Mouse (Mus musculus) embryo, embryonic 11 days (tissue): ENCODE results near the gene Eif4h.

Source experiments
- DNase-seq: peaks from one replicate; pipeline ENCODE4 v3.0.0-alpha.2; 2015

Eif4h gene

DNA sequence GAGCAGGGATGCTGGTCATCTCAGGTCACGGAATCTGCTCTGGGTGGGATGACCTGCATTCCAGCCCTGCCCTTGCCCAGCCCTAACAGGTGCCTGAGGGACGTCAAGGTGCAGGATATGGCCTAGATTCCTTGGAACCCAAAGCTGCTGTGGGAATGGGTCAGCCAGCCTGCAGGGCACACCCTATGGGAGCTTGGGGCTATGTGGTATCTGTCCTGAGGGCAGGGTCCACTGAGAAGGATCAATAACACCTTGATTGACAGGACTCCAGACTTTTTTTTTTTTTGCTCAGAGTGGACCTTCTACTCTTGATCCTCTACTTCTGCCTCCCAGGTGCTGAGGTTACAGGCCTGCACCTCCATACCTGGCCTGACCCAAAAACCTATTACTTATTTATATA, 8.1 kb upstream of the Eif4h start:
- no peak for DNase-seq

DNA sequence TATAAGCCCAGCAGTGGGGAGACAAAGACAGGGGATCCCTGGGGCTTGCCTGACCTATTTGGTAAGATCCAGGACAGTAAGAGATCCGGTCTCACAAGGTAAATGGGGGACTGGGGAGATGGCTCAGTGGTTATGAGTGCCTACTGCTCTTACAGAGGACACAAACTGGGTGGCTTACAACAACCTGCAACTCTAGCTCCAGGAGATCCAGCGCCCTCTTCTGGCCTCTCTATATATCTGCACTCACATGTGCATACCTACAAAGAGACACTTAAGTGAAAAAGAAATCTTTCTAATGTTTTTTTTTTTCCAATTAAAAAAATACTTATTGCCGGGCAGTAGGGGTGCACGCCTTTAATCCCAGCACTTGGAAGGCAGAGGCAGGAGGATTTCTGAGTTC, 7.2 kb upstream of the Eif4h start:
- no peak for DNase-seq

DNA sequence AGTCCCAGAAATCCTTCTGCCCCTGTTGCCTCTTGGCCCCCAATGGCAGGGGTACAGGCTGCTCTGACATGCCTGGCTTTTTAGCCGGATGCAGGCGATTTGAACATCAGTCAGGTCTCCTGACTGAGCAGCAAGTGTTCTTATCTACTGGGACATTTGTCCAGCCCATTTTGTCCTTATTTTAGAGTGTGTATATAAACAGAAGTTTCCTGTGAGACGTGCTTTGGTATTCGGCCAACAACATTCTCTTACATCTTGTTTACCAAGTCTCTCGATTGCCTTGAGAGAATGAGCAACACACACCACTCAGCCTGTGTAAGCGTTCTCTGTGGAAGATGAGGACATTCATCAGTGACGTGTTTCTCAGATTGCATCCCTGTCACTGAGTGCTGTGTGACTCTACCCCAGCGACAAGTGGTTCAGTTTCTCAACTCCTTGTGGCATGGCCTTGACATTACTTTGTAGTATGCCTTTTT, 5.4 kb upstream of the Eif4h start:
- DNase-seq = no peak

GRCm38 (mm10) chr5:134644121-134644520, 4.8 kb upstream of the Eif4h start:
- no peak for DNase-seq

- no peak for DNase-seq
Observed at GRCm38 (mm10) chr5:134640371-134640770, 1.1 kb upstream of the Eif4h start.

- no peak for DNase-seq
Observed at GRCm38 (mm10) chr5:134638461-134639268, 625 bp downstream of the Eif4h start.

GRCm38 (mm10) chr5:134637820-134638367, 1.4 kb downstream of the Eif4h start:
- no peak for DNase-seq

- no peak for DNase-seq
Observed at GRCm38 (mm10) chr5:134632841-134633240, 6.4 kb downstream of the Eif4h start.

- DNase-seq = no peak
Observed at GRCm38 (mm10) chr5:134630835-134631234, 8.5 kb downstream of the Eif4h start.

DNA sequence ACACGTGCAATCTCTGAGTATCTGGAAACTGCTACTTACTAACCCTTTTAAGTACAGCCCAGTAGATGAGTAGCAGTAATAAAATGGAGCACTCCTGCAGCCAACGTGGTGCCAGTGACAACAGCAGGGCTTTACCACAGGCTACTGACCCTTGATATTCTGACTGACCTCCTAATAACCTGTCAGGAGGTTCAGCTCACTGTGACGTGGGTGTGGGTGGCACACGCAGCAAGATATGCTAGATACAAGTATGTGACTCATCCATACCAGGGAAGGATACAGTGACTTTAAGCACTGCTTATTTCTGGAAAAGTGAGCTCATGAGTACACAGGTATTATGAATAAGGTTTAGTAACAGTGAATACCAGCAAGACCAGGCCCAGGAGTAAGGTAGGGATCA, 9.8 kb downstream of the Eif4h start:
- no peak for DNase-seq

- DNase-seq = no peak
Observed at GRCm38 (mm10) chr5:134622069-134622468, 17.2 kb downstream of the Eif4h start.

DNA sequence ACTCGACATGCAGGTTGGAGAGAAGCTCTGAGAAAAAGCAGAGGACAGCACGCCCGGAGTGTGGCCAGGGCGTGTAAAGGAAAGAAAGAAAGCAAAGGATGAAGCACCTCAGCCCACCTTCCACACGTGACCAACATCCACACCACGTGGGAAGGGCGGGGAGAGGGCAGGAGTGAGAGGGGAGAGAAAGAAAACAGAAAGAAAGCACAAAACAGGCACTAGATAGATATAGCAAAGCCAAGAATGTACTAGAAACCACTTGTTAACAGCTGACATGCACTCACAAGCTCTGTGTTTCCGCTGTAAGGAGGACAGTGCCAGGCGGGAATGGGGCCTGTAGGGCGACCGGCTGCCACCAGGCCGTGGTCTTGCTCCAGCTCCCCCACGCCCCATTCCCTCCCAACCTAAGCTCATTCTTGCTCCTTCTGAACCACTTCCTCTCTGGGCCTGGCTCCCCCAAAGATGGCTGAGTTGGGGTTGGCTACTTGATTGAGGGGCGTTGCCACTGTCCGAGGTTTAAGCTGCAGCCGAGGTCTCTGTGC, 18.1 kb downstream of the Eif4h start:
- DNase-seq = no peak

- no peak for DNase-seq
Observed at GRCm38 (mm10) chr5:134620457-134620856, 18.8 kb downstream of the Eif4h start.

DNA sequence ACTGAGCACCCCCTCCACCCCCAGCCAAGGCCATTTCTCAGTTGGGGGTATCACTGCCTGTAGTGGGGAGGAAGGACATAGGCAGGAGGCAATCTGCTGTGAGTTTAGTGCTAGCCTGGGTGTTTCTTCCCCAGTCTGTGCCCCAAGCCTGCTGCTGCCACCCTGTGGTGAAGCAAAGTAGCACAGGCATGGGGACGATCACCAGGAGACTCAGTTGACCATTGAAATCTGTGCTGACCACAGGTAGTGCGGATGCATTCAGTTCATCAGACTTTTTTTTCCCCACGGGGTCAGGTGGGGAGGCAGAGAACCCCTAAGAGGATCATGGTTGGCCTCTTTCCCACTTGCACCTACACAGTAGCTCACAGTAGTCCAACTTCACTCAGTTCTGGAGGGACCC, 22.2 kb downstream of the Eif4h start:
- DNase-seq = peak; percentile 35

DNA sequence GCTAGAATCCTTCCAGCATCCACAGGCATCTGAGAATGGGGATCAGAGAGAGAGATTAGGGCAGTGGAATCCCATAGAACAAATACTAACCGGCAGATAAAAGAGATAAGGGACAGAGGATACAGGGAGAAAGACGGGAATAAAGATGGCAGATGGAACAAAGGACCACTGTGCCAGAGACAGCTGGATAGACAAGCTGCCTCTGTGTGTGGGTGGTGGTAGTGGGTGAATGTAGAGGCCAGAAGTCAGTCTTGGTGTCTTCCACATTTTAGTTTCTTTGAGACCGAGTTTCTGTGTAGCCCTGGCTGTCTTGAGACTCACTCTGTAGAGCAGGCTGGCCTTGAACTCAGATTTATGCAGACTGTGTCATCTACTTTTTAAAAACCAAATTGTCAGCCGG, 23.5 kb downstream of the Eif4h start:
- no peak for DNase-seq

- no peak for DNase-seq
Observed at GRCm38 (mm10) chr5:134615380-134615779, 23.9 kb downstream of the Eif4h start.

- no peak for DNase-seq
Observed at GRCm38 (mm10) chr5:134614802-134615201, 24.5 kb downstream of the Eif4h start, which contains the start of gene Lat2. TSS of gene Lat2 (minus strand) at chr5:134615025.

DNA sequence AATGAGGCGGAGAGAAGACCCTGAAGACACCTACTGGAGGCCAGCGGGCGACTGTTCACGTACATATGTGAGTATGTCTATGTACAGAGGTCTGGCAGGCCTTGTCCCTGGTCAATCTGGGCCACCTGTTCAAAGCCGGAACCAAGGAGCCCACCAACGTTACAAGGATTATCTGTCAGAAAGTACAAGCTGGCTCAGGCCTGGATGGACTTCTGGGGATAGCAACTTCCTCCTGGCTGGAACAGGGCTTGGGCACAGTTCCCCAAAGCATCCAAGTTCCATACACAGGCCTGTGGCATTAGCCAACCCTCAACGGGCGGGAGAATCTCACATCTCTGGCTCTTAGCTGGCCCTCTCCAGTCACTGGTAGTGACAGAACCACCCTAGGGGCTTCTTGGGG, 25.0 kb downstream of the Eif4h start:
- DNase-seq = no peak

- no peak for DNase-seq
Observed at GRCm38 (mm10) chr5:134613727-134614126, 25.6 kb downstream of the Eif4h start.

DNA sequence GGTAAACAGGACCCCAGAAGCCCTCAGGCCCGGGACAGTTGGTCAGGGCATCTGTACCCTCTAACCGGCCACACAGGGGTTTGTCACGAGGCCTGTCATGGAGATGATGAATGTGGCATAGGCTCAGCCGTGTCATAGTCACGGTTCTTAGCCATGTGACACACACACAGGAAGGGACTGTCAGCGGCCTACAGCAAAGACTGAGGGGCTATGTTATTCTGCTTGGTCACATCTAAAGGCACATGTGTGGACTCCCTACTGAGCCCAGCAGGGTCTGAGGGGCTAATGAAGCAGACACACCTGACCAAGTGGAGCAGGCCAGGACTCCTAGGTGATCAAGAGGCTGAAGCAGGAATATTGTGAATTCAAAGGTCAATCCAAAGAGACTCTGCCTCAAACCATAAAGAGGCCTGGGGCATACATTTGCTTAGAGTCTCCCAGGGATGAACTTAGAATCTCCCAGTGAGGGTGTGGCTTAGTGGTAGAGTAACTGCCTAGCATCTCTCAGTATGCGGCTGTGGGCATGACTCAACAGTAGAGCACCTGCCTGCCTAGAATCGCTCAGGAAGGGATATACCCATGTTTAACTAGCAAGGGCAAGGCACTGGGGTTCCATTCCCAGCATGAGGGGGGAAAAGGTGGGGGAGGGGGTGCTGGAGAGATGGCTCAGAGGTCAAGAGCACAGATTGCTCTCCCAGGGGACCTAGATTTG, 27.3 kb downstream of the Eif4h start:
- no peak for DNase-seq

DNA sequence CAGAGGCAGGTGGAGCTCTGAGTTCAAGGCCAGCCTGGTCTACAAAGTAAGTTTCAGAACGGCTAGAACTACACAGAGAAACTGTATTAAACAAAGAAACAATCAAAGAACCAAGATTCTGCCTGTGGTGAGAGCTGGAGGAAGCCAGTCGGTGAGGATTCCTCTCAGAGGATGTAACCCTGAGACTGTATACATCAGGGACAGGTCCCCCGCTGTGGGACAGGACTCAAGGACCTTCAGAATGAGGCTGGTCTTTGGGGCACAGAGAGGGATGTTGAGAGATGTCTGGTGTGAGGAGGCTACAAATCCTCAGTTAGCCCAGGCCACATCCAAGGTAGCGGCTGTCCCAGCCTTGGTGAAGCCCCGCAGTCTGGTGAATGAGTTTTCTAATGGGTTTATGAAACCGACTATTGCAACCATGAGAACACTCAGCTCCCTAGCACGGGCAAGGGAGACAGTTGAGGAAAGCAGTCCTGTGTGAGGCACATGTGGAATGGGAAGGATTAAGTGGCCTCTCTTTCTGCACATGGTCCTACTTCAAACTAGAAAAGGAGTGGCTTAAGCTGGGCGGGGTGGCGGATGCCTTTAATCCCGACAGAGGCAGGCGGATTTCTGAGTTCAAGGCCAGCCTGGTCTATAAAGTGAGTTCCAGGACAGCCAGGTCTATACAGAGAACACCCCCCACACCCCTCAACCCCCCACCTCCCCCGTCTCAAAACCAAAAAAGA, 29.2 kb downstream of the Eif4h start:
- DNase-seq = no peak

DNA sequence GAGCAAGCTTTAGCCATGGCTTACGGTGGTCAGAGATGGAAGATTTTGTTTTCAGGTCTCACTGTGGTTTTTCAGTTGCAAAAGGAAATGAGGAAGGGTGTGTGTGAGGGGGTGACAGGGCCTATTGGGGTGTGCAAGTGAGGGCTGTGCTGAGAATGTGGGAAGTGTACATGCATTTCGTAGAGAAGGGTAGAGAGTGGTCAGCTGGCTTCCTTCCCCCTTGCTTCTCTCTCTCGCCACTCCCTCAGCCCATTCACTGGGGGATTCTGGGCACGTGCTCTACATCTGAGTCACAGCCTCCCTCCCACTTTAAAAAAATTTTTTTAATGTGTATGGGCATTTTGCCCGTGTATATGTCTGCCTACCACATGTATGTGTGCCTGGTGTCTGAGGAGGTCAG, 32.2 kb downstream of the Eif4h start:
- no peak for DNase-seq

GRCm38 (mm10) chr5:134606314-134606713, 33.0 kb downstream of the Eif4h start:
- DNase-seq = no peak
